Mouse (Mus musculus) heart, postnatal 0 days (tissue): ENCODE results near the gene Faah. TPM values are rescaled to one million over a fixed set of nuclear protein-coding genes. Genes with fewer than 3 reads are reported as not detected.

Experiments used
- ATAC-seq: fragments of 200-750 bp; cut with Nextera tagmentation; 2 replicates; pipeline ENCODE4 v1.8.0; 2017; ENCODE audit warnings: low read depth, moderate number of reproducible peaks, moderate library complexity; ENCODE audit not compliant: insufficient read depth
- DNase-seq: peaks from one replicate; pipeline ENCODE4 v3.0.0-alpha.2; 2016; ENCODE audit warnings: low spot score
- H3K27ac ChIP-seq: fragments of 300-500 bp; sonication (generic); 2 replicates; pipeline ENCODE4 v1.5.1; 2014; ENCODE audit warnings: low read depth, mild to moderate bottlenecking
- H3K27me3 ChIP-seq: fragments of 300-500 bp; sonication (generic); 2 replicates; pipeline ENCODE4 v1.6.1; 2014; ENCODE audit warnings: low read length, mixed read lengths; ENCODE audit not compliant: control insufficient read depth, insufficient read depth
- H3K36me3 ChIP-seq: fragments of 300-500 bp; sonication (generic); replicated peaks from 2 replicates; pipeline ENCODE4 v1.6.1; 2014; ENCODE audit warnings: low read length, mixed read lengths; ENCODE audit not compliant: control insufficient read depth, insufficient read depth
- H3K4me1 ChIP-seq: fragments of 300-500 bp; sonication (generic); 2 replicates; pipeline ENCODE4 v1.6.1; 2014; ENCODE audit warnings: antibody characterized with exemption; ENCODE audit not compliant: control insufficient read depth, insufficient read depth
- H3K4me2 ChIP-seq: fragments of 300-500 bp; sonication (generic); 2 replicates; pipeline ENCODE4 v1.6.1; 2014; ENCODE audit warnings: low read depth, mild to moderate bottlenecking, low read length, moderate library complexity
- H3K4me3 ChIP-seq: fragments of 300-500 bp; sonication (generic); 2 replicates; pipeline ENCODE4 v1.5.1; 2014; ENCODE audit warnings: low read depth, low read length
- H3K9ac ChIP-seq: fragments of 300-500 bp; sonication (generic); replicated peaks from 2 replicates; pipeline ENCODE4 v1.6.1; 2014; ENCODE audit warnings: low read depth, low read length, mixed read lengths
- H3K9me3 ChIP-seq: fragments of 300-500 bp; sonication (generic); replicated peaks from 2 replicates; pipeline ENCODE4 v1.6.1; 2016; ENCODE audit warnings: low read length; ENCODE audit not compliant: control insufficient read depth
- CTCF ChIP-seq: IDR thresholded peaks from 2 replicates; pipeline ENCODE4 v1.5.1; 2016; ENCODE audit warnings: antibody characterized with exemption, control low read depth, low read depth
- EP300 ChIP-seq: IDR thresholded peaks from 2 replicates; pipeline ENCODE4 v1.6.1; 2016; ENCODE audit warnings: antibody characterized with exemption, low read depth
- WGBS: fragments of 180-500 bp; shearing (Covaris S2); extraction: QIAGEN DNeasy Blood & Tissue Kit; methylation state at CpG from one replicate; pipeline ENCODE4 v1.1.7; 2014; 5-methylcytosine and 5-hydroxymethylcytosine counted together
- polyA plus RNA-seq: library from polyadenylated mRNA; unstranded; fragments of >200 nt; fragmentation: Nextera tagmentation; extraction: Ambion mirVana; gene quantifications from 2 replicates; pipeline ENCODE4 v1.2.1, GENCODE M21; 2015
- total RNA-seq: library from RNA; depleted of rRNA; stranded (reverse); fragments of >200 nt; gene quantifications from 2 replicates; pipeline ENCODE4 v1.2.3, GENCODE M21; 2014; ENCODE audit warnings: low replicate concordance

Gene Faah
- total and polyA plus RNA-seq, 2 experiments from 2014 or later: 0.61 to 0.80 TPM

GRCm38 (mm10) chr4:115996729-115997128 is 21.0 kb downstream of the Faah start:
- H3K4me1 ChIP-seq: no peaks in the 10 kb centered on the region
- no peak overlapping the region for H3K4me2 ChIP-seq
- H3K4me3 ChIP-seq: no peak overlapping the region
- no peaks in the 10 kb centered on the region for H3K9me3 ChIP-seq
- H3K36me3 ChIP-seq: no peaks in the 10 kb centered on the region
- WGBS: 68% methylated on average over 4 of the region's 4 CpGs
- ATAC-seq (no peak), DNase-seq (no peak)
- TF ChIP-seq EP300 (no peak), CTCF (no peak)
- H3K9ac ChIP-seq: no peak overlapping the region
- H3K27me3 ChIP-seq: 0 out of 2 replicates have a peak, but pooled peaks cover 7% of the 10 kb centered on the region
- no peak overlapping the region for H3K27ac ChIP-seq

- Histone ChIP-seq H3K27me3 (0 out of 2 replicates have a peak, but pooled peaks cover 7% of the 10 kb centered on the region), H3K9ac (no peak overlapping the region), H3K27ac (no peak overlapping the region), H3K4me3 (no peak overlapping the region), H3K4me2 (no peak overlapping the region), H3K4me1 (no peaks in the 10 kb centered on the region), H3K36me3 (no peaks in the 10 kb centered on the region), H3K9me3 (no peaks in the 10 kb centered on the region)
- whole genome bisulfite sequencing: 72% methylated on average over 2 of the region's 2 CpGs
- ATAC-seq: no peak
- TF ChIP-seq EP300 (no peak), CTCF (no peak)
- no peak for DNase-seq
Measured at GRCm38 (mm10) chr4:115995376-115995730, 22.4 kb downstream of the Faah start.

- Histone ChIP-seq H3K4me3 (no peak overlapping the region), H3K27me3 (0 out of 2 replicates have a peak, but pooled peaks cover 7% of the 10 kb centered on the region), H3K27ac (no peak overlapping the region), H3K9me3 (no peaks in the 10 kb centered on the region), H3K36me3 (no peaks in the 10 kb centered on the region), H3K4me1 (no peaks in the 10 kb centered on the region), H3K4me2 (no peak overlapping the region), H3K9ac (no peak overlapping the region)
- ATAC-seq: no peak
- DNase-seq: no peak
- WGBS: 80% methylated on average over 16 of the region's 16 CpGs
- TF ChIP-seq CTCF (no peak), EP300 (no peak)
Measured at GRCm38 (mm10) chr4:115994662-115995375, 22.9 kb downstream of the Faah start.

- Histone ChIP-seq H3K9me3 (no peaks in the 10 kb centered on the region), H3K27ac (no peak overlapping the region), H3K4me2 (no peak overlapping the region), H3K4me1 (no peaks in the 10 kb centered on the region), H3K4me3 (no peak overlapping the region), H3K36me3 (no peaks in the 10 kb centered on the region), H3K27me3 (0 out of 2 replicates have a peak, but pooled peaks cover 2% of the 10 kb centered on the region), H3K9ac (no peak overlapping the region)
- WGBS: 69% methylated on average over 7 of the region's 7 CpGs
- ATAC-seq (no peak), DNase-seq (no peak)
- no peak for TF ChIP-seq EP300
- TF ChIP-seq CTCF: no peak
Measured at GRCm38 (mm10) chr4:115989382-115989781, 28.3 kb downstream of the Faah start.

GRCm38 (mm10) chr4:115987858-115988530 is 29.7 kb downstream of the Faah start:
- H3K4me3 ChIP-seq: no peak overlapping the region
- ATAC-seq: no peak

More at GRCm38 (mm10) chr4:115987858-115988530, 29.7 kb downstream of the Faah start:
- Histone ChIP-seq H3K4me2 (no peak overlapping the region), H3K27ac (no peak overlapping the region), H3K4me1 (no peaks in the 10 kb centered on the region), H3K36me3 (no peaks in the 10 kb centered on the region), H3K9me3 (no peaks in the 10 kb centered on the region), H3K9ac (no peak overlapping the region), H3K27me3 (peaks cover 11% of the 10 kb centered on the region; the same call in 1 of the 2 replicates)
- no peak for DNase-seq
- TF ChIP-seq CTCF (no peak), EP300 (no peak)
- 66% methylated on average over 5 of the region's 5 CpGs for WGBS
